Mouse (Mus musculus) CH12.LX (cell line): ENCODE results near the gene Gm26938. TPM values are rescaled to one million over a fixed set of nuclear protein-coding genes. Genes with fewer than 3 reads are reported as not detected.
A peak's percentile ranks its signal among the peaks of the same experiment; 100 is the strongest.

Source experiments
- DNase-seq: peaks from one replicate; pipeline ENCODE4 v3.0.0-alpha.2; 2013; ENCODE audit errors: extremely low read depth
- H3K27ac ChIP-seq: 2 replicates; pipeline ENCODE4 v1.5.1; 2012; ENCODE audit warnings: low read depth, mild to moderate bottlenecking, control low read depth, moderate library complexity; ENCODE audit not compliant: insufficient read depth
- H3K27me3 ChIP-seq: replicated peaks from 2 replicates; pipeline ENCODE3; 2012; ENCODE audit warnings: inconsistent platforms
- H3K36me3 ChIP-seq, 2 experiments: replicated peaks in 1 of 2; 2 replicates each; pipeline versions ENCODE3 to v1.6.1; 2012; ENCODE audit warnings: inconsistent platforms in 1 of 2, low read length in 1 of 2, mild to moderate bottlenecking in 1 of 2, mixed read lengths in 1 of 2, moderate library complexity in 1 of 2; ENCODE audit not compliant: control insufficient read depth in 1 of 2, insufficient read depth in 1 of 2
- H3K4me1 ChIP-seq, 2 experiments: 2 replicates each; pipeline ENCODE4 v1.6.1; 2012; ENCODE audit warnings: inconsistent platforms in 1 of 2, moderate library complexity in 1 of 2; ENCODE audit not compliant: insufficient read depth in 2 of 2, control insufficient read depth in 1 of 2
- H3K4me2 ChIP-seq: 2 replicates; pipeline ENCODE4 v1.6.1; 2012; ENCODE audit warnings: low read depth, mild to moderate bottlenecking, control low read depth; ENCODE audit not compliant: poor library complexity, insufficient read depth, severe bottlenecking
- H3K4me3 ChIP-seq, 3 experiments: fragments of 150-350 bp in 1 of 3; sonication (generic) in 1 of 3; replicated peaks in 1 of 3; 2 replicates each; pipeline versions ENCODE3 to v1.5.1; 2011 to 2012; ENCODE audit warnings: low read depth in 2 of 3, low read length in 2 of 3, mild to moderate bottlenecking in 2 of 3, moderate library complexity in 2 of 3, control low read depth in 1 of 3, improper control_type of control experiment in 1 of 3, inconsistent platforms in 1 of 3, mixed read lengths in 1 of 3; ENCODE audit not compliant: poor library complexity in 1 of 3
- H3K79me2 ChIP-seq: replicated peaks from 2 replicates; pipeline ENCODE4 v1.6.1; 2012; ENCODE audit warnings: mild to moderate bottlenecking, moderate library complexity; ENCODE audit not compliant: control insufficient read depth, poor library complexity, insufficient read depth, severe bottlenecking; ENCODE audit errors: extremely low read depth
- H3K9ac ChIP-seq: 2 replicates; pipeline ENCODE4 v1.6.1; 2012; ENCODE audit warnings: low read depth, mild to moderate bottlenecking, control low read depth, moderate library complexity; ENCODE audit not compliant: insufficient read depth
- H3K9me3 ChIP-seq: replicated peaks from 2 replicates; pipeline ENCODE3; 2012; ENCODE audit warnings: low read length, inconsistent platforms, mixed read lengths
- BHLHE40 ChIP-seq: IDR thresholded peaks from 2 replicates; pipeline ENCODE4 v1.6.1; 2011; ENCODE audit warnings: mild to moderate bottlenecking, low read depth, low read length, improper control_type of control experiment
- CHD1 ChIP-seq: IDR thresholded peaks from 2 replicates; pipeline ENCODE4 v1.6.1; 2012; ENCODE audit warnings: low read depth, low read length, improper control_type of control experiment, inconsistent platforms
- CHD2 ChIP-seq: IDR thresholded peaks from 2 replicates; pipeline ENCODE4 v1.6.1; 2011; ENCODE audit warnings: low read length, improper control_type of control experiment
- E2F4 ChIP-seq: IDR thresholded peaks from 2 replicates; pipeline ENCODE4 v1.6.1; 2011; ENCODE audit warnings: low read depth, low read length, improper control_type of control experiment; ENCODE audit not compliant: insufficient replicate concordance
- ELF1 ChIP-seq: IDR thresholded peaks from 2 replicates; pipeline ENCODE4 v1.6.1; 2014; ENCODE audit warnings: low read depth, mild to moderate bottlenecking, inconsistent platforms, low read length, improper control_type of control experiment
- EP300 ChIP-seq: IDR thresholded peaks from 2 replicates; pipeline ENCODE4 v1.6.1; 2011; ENCODE audit warnings: low read length, improper control_type of control experiment
- ETS1 ChIP-seq: conservative IDR thresholded peaks from 2 replicates; pipeline ENCODE4 v1.6.1; 2012; ENCODE audit warnings: low read depth, mild to moderate bottlenecking, inconsistent platforms, low read length, improper control_type of control experiment, moderate library complexity
- IRF4 ChIP-seq: IDR thresholded peaks from 2 replicates; pipeline ENCODE4 v1.6.1; 2014; ENCODE audit warnings: low read depth, mild to moderate bottlenecking, inconsistent platforms, low read length, improper control_type of control experiment
- MAFK ChIP-seq: IDR thresholded peaks from 2 replicates; pipeline ENCODE4 v1.6.1; 2011; ENCODE audit warnings: low read length, improper control_type of control experiment; ENCODE audit not compliant: insufficient replicate concordance
- MAZ ChIP-seq: IDR thresholded peaks from 2 replicates; pipeline ENCODE4 v1.6.1; 2012; ENCODE audit warnings: low read depth, mild to moderate bottlenecking, inconsistent platforms, low read length, improper control_type of control experiment, moderate library complexity
- MEF2A ChIP-seq: IDR thresholded peaks from 2 replicates; pipeline ENCODE4 v1.6.1; 2014; ENCODE audit warnings: low read depth, mild to moderate bottlenecking, inconsistent platforms, low read length, improper control_type of control experiment, borderline replicate concordance
- MXI1 ChIP-seq: IDR thresholded peaks from 2 replicates; pipeline ENCODE4 v1.6.1; 2011; ENCODE audit warnings: mild to moderate bottlenecking, low read depth, low read length, improper control_type of control experiment
- MYC ChIP-seq: IDR thresholded peaks from 2 replicates; pipeline ENCODE4 v1.6.1; 2011; ENCODE audit warnings: low read depth, mild to moderate bottlenecking, improper control_type of control experiment, low read length
- NELFE ChIP-seq: IDR thresholded peaks from 2 replicates; pipeline ENCODE4 v1.6.1; 2011; ENCODE audit warnings: low read depth, low read length, improper control_type of control experiment
- NRF1 ChIP-seq: IDR thresholded peaks from 2 replicates; pipeline ENCODE4 v1.6.1; 2014; ENCODE audit warnings: low read depth, mild to moderate bottlenecking, inconsistent platforms, low read length, improper control_type of control experiment, moderate library complexity
- POLR2AphosphoS2 ChIP-seq: IDR thresholded peaks from 2 replicates; pipeline ENCODE4 v1.6.1; 2011; ENCODE audit warnings: low read depth, low read length, improper control_type of control experiment
- RCOR1 ChIP-seq: conservative IDR thresholded peaks from 2 replicates; pipeline ENCODE4 v1.6.1; 2012; ENCODE audit warnings: low read depth, mild to moderate bottlenecking, inconsistent platforms, low read length, improper control_type of control experiment
- TCF12 ChIP-seq: IDR thresholded peaks from 2 replicates; pipeline ENCODE4 v1.6.1; 2014; ENCODE audit warnings: low read depth, mild to moderate bottlenecking, inconsistent platforms, low read length, improper control_type of control experiment
- UBTF ChIP-seq: IDR thresholded peaks from 2 replicates; pipeline ENCODE4 v1.6.1; 2012; ENCODE audit warnings: low read depth, mild to moderate bottlenecking, inconsistent platforms, low read length, improper control_type of control experiment, moderate library complexity
- USF1 ChIP-seq: IDR thresholded peaks from 2 replicates; pipeline ENCODE4 v1.6.1; 2014; ENCODE audit warnings: low read depth, mild to moderate bottlenecking, inconsistent platforms, low read length, improper control_type of control experiment
- USF2 ChIP-seq: conservative IDR thresholded peaks from 2 replicates; pipeline ENCODE4 v1.6.1; 2011; ENCODE audit warnings: low read depth, low read length, improper control_type of control experiment
- ZC3H11A ChIP-seq: IDR thresholded peaks from 2 replicates; pipeline ENCODE4 v1.6.1; 2012; ENCODE audit warnings: low read depth, mild to moderate bottlenecking, inconsistent platforms, low read length, improper control_type of control experiment
- ZMIZ1 ChIP-seq: IDR thresholded peaks from 2 replicates; pipeline ENCODE4 v1.6.1; 2012; ENCODE audit warnings: low read depth, mild to moderate bottlenecking, inconsistent platforms, low read length, improper control_type of control experiment
- ZNF384 ChIP-seq: IDR thresholded peaks from 2 replicates; pipeline ENCODE4 v1.6.1; 2012; ENCODE audit warnings: low read depth, low read length, improper control_type of control experiment, inconsistent platforms
- dilution Hi-C: fragments of 300-500 bp; cut with MboI; formaldehyde crosslinking; loops from 2 replicates; pipeline ENCODE4 v1.14.3; 2020; ENCODE audit warnings: low sequenced_read_pairs; ENCODE audit not compliant: extremely low pct_unique_long_range_greater_than_20kb, extremely low pct_ligation_motif_present
- in situ Hi-C: fragments of 300-500 bp; cut with MboI; formaldehyde crosslinking; loops from 3 replicates; pipeline ENCODE4 v1.14.3; 2019; ENCODE audit warnings: low sequenced_read_pairs, low pct_ligation_motif_present, low pct_unique_long_range_greater_than_20kb, mixed read lengths
- polyA plus RNA-seq: library from polyadenylated mRNA; unstranded; fragments of >175 nt; gene quantifications from 2 replicates; pipeline ENCODE4 v1.2.1, GENCODE M21; 2012; ENCODE audit warnings: low read depth; ENCODE audit not compliant: insufficient read length
- total RNA-seq, 2 experiments: library from RNA; depleted of rRNA; stranded (reverse); fragments of 300-350 nt in 1 of 2; fragments of >200 nt in 1 of 2; gene quantifications; 2 replicates each; pipeline ENCODE4 v1.2.3; 2012 to 2014

Gene Gm26938
- total and polyA plus RNA-seq, 3 experiments = not detected

- Histone ChIP-seq H3K4me1 (peaks cover 25 to 46% of the 10 kb centered on the region in 2 experiments), H3K36me3 (peaks cover 12 to 61% of the 10 kb centered on the region in 2 experiments), H3K79me2 (peaks cover 46% of the 10 kb centered on the region), H3K9ac (no peak overlapping the region), H3K27ac (no peak overlapping the region), H3K4me2 (no peak overlapping the region), H3K4me3 (no peak overlapping the region), H3K9me3 (no peaks in the 10 kb centered on the region), H3K27me3 (no peaks in the 10 kb centered on the region)
- no peak for DNase-seq
- dilution Hi-C loops (no loop called here), in situ Hi-C loops (no loop called here)
- TF ChIP-seq E2F4 (no peak), NRF1 (no peak), RCOR1 (no peak)
These were observed 31.3 kb downstream of the Gm26938 start for GRCm38 (mm10) chr5:139794938-139795337.

- peaks cover 2% of the 10 kb centered on the region for H3K27me3 ChIP-seq
- TF ChIP-seq IRF4 = no peak
- no peak for TF ChIP-seq CHD2
- TF ChIP-seq ZMIZ1 = no peak
- TF ChIP-seq EP300 = no peak
- no peak for TF ChIP-seq TCF12
- TF ChIP-seq ZNF384 = no peak
- no peak for TF ChIP-seq NRF1
- no peak for TF ChIP-seq ZC3H11A
- TF ChIP-seq MXI1 = no peak
- no peak for TF ChIP-seq MYC
- no peak for DNase-seq
- peaks cover 6 to 53% of the 10 kb centered on the region in 2 experiments for H3K36me3 ChIP-seq
- dilution Hi-C loops = no loop called here
- H3K9ac ChIP-seq = no peak overlapping the region
- peaks cover 25 to 49% of the 10 kb centered on the region in 2 experiments for H3K4me1 ChIP-seq
- H3K9me3 ChIP-seq = no peaks in the 10 kb centered on the region
- no peak overlapping the region for H3K27ac ChIP-seq
- peaks cover 46% of the 10 kb centered on the region for H3K79me2 ChIP-seq
- H3K4me3 ChIP-seq = no peak overlapping the region
- no peak overlapping the region for H3K4me2 ChIP-seq
- in situ Hi-C loops = no loop called here
These were observed 32.1 kb downstream of the Gm26938 start for GRCm38 (mm10) chr5:139794137-139794536.

GRCm38 (mm10) chr5:139793338-139794089, 32.7 kb downstream of the Gm26938 start:
- no peak overlapping the region for H3K27ac ChIP-seq
- in situ Hi-C loops (no loop called here), dilution Hi-C loops (no loop called here)
- H3K4me3 ChIP-seq = peak overlapping the region in 1 of 3 experiments; percentile 92
- TF ChIP-seq ELF1 (no peak), MAZ (no peak), ETS1 (no peak), POLR2AphosphoS2 (no peak), EP300 (no peak), MAFK (no peak), CHD1 (no peak), MEF2A (no peak), NELFE (no peak), UBTF (no peak), BHLHE40 (no peak), TCF12 (no peak), ZMIZ1 (no peak), USF2 (no peak), USF1 (no peak), RCOR1 (no peak)
- H3K9ac ChIP-seq = no peak overlapping the region
- H3K27me3 ChIP-seq = peaks cover 2% of the 10 kb centered on the region
- H3K4me1 ChIP-seq = peaks cover 25 to 49% of the 10 kb centered on the region in 2 experiments
- peaks cover 3 to 47% of the 10 kb centered on the region in 2 experiments for H3K36me3 ChIP-seq
- peak overlapping the region; percentile 97 for H3K4me2 ChIP-seq
- DNase-seq = no peak
- H3K9me3 ChIP-seq = no peaks in the 10 kb centered on the region
- peaks cover 46% of the 10 kb centered on the region for H3K79me2 ChIP-seq
